Mouse (Mus musculus) frontal cortex, postnatal 36 days (tissue): Measurements from ENCODE around the gene Zc3hc1.
A peak's percentile ranks its signal among the peaks of the same experiment; 100 is the strongest.
"Not testable (repeated sequence)": the region's sequence is repeated elsewhere in the genome, so short reads cannot be mapped to it uniquely, and the experiment has no call there.

ENCODE experiments used
- DNase-seq, 2 experiments: peaks; one replicate each; pipeline ENCODE4 v3.0.0; 2022; ENCODE audit warnings: low spot score in 2 of 2

The Zc3hc1 gene

DNA sequence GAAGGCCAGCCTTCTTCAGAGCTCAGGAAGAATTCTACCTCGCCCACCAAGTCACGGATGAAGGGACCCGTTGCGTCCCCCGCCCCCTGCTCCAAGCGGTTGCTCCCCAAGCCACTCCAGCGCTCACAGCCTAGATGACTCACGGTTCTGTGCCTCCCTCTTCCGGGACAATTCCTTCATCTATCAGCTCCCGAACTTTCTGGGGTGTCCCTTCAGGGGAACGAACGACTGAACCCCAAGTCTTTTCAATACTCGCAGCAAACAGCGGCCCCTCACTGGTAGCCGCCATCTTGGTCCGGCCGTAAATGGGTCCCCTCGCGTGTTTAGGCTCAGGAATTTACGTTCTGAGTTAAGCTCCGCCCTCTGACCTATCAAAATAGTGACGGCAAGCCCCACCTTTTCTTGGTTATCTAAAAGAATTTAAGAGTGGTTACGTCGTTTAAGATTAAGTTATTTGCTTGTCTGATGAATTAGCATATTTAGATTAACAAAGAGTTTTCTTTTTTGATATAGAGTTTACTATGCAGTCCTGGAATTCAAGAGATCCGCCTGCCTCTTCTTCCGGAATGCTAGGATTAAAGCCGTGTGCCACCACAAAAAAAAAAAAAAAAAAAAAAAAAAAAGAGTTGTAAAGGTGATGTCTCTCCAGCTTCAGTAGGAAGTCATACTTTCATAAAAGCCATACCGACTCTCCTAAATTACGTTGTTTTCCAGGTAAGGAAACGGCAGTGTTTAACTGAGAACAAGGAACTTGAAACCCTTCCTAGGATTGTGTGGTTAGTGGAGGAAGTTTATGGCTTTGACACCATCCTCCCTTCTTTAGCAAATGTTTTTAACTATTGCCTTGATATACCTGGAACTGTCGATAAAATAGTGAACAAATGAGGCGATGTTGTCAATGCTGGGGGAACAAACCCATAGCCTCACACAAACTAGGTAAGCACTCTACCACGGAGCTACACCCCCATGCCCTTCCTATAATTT is at the start of gene Zc3hc1:
Gene Zc3hc1, minus strand, starts transcription at position 315 of the 984 bp plus-strand sequence.
- peak; percentile 78 to 79 for DNase-seq

DNA sequence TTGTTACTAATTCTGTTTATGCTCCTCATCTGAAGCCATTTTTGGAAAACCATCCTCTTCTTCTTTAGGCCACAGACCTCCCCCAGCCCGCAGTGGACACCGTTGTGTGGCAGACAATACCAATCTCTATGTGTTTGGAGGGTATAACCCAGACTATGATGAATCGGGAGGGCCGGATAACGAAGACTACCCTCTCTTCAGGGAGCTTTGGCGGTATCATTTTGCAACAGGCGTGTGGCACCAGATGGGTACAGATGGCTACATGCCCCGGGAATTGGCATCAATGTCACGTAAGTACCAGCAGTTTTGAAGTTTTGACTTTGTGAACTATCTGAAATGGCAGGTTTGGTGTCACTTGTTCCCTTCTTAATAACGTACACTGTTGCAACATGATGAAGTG is 48.7 kb upstream of the Zc3hc1 start:
- DNase-seq: no peak

DNA sequence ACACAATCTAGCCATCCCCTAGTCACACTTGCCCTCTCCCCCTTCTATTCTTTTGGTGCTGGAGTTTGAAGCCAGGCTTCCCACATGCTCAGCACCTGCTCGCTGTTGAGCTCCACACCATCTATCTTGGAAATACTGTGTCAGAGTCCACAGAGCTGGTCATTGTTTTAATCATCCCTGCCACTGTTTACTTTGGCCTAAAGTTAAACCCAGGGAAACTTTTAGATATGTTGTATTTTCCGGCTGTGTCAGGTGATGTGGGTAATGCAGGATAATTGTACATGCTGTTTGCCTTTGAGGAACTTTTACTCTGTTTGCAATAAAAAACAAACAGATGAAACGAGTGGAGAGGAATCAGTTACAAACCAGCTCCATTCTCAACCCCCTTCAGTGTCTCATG is 46.2 kb upstream of the Zc3hc1 start:
- no peak for DNase-seq

DNA sequence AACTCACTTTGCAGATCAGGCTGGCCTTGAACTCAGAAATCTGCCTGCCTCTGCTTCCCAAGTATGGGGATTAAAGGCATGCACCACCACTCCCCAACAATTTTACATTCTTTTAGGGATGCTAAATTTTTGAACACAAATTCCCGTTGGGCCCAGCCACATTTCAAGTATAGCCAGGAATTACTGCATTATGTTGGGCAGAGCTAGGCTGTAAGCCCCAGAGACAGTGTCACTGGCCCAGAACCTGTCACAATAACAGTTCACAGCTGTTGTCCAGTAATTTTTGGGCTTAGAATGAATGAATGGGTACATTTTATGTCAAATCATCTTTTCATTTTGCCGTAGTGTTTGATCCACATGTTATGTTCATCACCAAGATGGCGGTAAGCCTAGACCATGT is 45.6 kb upstream of the Zc3hc1 start:
- DNase-seq: no peak

DNA sequence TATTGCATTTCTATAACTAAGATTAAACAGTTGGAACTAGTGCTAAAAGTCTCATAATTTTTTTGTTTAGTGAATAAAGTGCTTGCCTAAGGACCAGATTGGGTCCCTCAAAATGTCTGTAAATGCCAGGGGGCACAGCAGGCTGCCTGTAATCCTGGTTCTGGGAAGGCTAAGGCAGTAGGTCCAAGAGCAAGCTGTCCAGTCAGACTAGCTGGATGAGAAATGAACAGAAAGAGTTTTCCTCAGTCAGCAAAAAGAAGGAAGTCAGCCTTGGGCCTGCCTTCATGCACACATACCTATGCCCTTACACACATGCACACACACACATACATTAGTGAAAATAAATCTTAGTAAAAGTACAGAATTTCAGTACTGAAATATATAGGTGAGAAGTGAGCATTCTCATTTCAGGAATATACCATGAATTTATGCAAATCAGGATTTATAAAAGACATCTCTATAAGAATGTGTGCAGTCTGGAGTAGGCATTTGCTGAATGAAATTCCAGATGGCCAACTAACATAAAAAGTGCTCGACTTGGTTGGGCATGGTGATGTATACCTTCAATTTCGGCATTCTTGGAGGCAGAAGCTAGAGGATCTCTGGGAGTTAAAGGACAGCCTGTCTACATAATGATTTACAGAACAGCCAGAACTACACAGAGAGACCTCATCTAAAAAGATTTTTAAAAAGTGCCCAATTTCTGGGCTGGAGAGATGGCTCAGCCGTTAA is 41.8 kb upstream of the Zc3hc1 start:
- DNase-seq: peak in 1 of 2 experiments; percentile 22

DNA sequence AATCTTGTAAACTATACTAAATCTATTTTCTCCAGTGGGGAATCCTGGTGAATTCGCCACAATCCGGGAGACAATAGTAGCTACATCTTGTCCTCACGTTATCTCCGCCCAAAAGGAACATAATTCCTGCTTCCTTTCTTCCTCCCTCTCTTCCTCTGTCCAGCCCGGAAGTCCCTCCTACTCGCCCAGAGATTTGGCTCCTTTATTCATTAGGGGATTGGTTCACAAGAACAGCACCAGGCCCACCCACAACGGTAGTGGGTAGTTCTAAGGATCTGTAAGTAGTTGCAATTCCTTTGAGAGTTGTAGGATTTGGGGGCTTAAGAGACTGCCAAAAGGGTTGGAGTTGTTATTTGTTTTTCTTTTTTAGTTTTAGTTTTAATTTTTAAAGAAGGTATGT is 26.0 kb upstream of the Zc3hc1 start:
- DNase-seq: no peak

DNA sequence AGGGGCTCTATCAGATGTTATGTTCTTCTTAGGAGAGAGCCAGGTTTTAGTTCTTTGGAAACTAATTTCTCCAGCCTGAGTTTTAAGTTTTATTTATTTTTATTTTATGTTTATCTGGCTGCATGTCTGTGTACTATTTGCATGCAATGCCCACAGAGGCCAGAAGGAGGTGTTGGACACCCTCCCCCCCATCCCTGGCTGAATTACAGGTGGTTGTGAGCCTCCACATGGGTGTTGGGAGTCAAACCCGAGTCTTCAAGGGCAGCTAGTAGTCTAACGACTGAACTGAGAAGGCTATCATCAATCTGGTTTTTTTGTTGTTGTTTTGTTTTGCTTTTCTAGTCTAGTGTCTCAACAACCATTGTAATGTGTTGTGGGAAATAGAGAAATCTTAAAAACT is 25.3 kb upstream of the Zc3hc1 start:
- DNase-seq: no peak

DNA sequence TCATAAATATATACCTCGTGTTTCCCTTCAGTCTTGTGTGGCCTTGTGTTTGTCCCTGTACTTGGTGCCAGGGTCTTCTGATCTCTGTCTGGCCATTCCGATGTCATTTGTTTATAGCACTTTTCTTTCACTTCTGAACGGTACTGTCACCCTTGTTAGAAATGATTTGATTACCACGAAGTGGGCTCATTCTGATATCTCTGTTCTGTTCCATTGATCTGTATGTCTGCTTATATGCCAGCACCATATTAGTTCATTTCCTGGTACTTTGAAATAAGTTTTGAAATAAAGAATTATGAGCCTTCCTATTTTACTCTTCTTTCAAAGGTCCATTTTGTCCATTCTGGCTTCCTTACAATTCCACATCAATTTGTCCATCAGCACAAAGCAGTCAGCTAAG is 20.5 kb upstream of the Zc3hc1 start:
- DNase-seq: no peak

DNA sequence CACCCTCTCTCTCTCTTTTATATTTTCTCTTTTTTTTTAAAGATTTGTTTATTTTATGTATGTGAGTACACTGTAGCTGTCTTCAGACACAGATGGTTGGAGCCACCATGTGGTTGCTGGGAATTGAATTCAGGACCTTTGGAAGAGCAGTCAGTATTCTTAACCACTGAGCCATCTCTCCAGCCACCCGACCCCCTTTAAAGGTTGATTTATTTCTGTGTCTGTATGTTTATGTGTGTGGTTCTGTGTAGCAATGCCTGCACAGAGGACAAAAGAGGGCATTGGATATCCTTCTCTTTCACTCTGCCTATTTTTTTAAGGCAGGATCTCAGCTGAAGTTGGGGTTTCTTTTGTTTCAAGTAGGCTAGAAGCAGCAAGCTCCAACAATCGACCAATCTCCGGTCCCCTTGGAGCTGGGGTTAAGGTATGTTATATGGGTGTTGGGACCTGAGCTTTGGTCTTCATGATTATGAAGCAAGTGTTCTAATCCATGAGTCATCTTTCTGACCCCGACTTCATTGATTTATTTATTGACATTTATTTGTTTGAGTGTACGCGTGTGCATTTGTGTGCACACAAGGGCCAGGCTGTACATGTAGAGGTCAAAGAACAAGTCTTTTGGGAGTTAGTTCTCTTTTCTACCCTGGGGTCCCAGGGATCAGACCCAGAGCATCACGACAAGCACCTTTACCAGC is 18.7 kb upstream of the Zc3hc1 start:
- DNase-seq: no peak

DNA sequence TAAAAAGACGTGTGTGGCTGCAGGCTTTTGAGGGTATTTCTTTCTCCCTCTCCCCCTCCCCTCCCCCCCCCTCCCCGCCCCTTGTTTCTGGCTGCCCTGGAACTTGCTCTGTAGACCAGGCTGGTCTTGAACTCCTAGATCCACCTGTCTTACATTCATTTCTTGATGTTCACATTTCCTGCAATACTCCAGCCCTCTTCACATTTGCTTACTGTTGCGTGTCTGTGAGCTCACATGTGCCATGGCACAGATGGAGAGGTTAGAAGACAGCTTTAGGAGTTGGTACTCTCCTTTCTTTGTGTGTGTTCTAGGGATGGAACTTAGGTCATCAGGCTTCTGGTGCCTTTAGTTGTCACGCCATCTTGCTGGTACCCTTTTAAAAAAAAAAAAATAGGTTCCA is 17.4 kb upstream of the Zc3hc1 start:
- no peak for DNase-seq

DNA sequence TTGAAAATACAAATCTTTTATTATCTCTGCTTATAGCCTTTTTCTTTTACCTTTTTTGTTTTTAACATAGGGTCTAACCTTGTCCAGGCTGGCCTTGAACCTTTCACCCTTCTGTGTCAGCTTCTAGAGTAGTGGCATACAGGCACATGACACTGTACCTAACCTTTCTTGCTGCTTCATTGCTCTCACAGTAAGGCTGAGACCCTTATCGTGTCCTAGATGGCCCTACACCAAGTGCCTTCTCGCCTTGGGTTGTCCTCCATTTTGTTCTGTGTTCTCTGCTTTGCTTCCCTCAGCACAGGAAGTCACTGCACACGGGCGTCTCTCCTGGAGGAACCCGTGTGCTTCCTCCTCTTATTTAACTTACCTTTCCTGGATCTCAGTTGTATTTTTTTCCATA is 13.8 kb upstream of the Zc3hc1 start:
- DNase-seq: no peak

DNA sequence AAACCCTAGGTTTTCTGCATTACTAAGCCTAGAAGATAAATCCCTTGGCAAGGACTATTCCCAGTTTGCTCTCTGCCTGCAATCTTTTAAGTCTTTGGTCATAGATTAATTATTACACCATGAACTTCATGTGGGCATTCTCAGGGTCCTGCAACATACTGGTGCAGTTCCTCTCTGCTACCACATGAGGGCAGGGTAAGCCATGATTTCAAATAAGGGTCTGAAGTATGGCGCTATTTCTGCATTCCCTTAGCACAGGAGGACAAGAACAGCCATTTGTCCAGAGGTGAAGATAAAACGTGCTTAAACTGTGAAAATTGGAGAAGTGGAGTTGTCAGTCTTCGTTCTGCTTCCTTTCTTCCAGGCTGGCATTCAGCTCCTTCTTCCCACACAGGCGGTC is 12.6 kb upstream of the Zc3hc1 start:
- DNase-seq: peak; percentile 59 to 82

DNA sequence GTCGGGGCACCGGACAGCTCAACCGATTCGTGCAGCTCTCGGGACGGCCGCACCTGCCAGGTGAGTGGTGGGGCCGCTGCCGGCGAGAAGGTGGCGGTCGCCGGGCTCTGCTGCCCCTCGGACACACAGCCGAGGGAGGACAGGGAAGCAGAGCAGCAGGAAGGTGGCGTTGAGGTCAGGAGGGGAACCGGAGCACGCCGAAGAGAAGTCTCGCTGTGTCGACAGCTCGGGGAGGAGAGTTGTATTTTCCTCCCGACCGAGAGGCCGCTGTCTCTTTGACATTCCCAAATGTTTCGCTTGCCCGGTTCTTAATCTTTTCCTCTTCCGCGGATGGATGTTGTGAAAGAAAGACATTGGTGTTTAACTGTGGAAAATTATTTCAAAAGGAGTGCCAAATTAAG is 11.3 kb upstream of the Zc3hc1 start:
- no peak for DNase-seq

DNA sequence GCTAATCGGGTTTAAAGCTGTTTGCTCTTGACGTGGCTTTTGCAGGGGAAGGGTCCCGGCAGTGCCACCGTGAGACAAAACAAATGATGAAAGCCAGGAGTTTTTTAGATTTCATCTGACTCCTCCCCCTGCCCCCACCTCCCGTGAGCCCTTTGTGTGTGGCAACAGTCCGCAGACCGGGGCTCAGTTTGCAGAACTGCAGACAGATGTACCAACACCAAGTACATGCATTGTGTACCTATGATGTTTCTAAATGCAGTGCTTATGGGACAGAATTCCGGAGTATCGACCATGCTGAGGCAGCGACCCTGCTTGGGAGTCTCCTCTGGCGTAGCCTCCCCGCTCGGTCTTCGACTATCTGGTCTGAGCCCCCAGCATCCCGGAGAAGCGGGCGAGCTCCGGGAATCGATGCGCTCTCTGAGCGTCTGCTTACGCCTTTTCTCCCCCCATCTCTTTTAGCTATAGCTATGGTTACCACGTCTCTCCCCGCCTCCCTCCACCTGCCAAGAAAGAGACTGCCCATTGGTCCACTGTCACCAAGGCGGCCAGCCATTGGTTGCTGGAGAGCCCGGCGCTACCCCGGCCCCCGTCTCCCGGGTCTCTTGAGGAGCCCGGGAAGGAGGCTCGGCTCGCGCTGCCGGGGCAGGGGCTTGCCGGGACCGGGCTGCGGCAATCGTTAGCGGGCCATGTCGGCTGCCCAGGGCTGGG is 10.6 kb upstream of the Zc3hc1 start, which contains the start of gene Klhdc10:
Gene Klhdc10, plus strand, starts transcription at position 561 of the 708 bp plus-strand sequence.
- DNase-seq: peak; percentile 100

DNA sequence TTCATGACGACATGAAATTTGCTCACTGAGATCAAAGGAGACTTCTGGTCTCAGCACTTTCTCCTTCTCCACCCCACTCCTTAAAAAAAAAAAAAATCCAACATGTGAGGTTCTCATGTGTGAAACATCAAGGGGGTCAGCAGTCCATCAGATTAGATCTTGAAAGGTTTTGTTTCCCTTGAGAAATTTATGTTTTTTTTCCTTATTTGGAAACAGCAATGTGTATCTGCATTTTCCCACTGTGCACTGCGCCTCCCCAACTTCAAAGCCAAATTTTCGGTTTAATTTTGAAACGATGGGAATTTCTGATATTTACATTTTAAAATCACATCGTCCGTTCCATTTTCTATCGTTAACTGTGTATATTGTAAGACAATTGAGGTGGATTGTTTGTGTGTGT is 9.9 kb upstream of the Zc3hc1 start:
- peak in 1 of 2 experiments; percentile 22 for DNase-seq

DNA sequence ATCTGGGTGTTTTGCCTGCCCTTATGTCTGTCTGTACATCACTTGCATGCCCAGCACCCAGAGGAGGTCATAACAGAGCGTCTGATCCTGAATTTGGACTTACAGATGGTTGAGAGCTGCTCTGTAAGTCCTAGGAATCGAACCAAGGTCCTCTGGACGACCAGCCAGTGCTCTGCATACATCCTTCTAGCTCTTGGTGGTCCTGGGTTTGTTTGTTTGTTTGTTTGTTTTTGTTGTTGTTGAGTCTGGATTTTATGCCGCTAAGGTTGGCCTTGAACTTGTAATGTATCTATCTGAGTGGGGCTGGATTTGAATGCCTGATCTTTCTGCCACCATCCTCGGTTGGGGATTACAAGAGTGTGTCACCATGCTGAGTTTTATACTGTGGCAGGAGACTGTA is 9.3 kb upstream of the Zc3hc1 start:
- no peak for DNase-seq

DNA sequence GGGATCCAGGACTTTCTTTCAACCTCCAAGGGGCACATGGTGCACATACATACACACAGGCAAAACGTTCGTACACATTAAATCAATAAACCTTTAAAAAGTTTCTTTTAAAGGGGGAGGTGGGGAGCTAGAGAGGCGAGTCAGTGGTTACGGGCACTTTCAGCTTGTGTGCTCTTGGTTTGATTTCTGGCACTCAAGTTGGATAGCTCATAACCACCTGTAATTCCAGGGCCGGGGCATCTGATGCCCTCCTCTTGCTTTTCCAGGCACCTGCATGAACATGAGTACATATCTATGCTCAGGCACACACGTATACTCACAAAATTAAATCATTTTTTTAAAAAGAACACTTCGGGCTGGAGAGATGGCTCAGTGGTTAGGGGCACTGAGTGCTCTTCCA is 1.2 kb upstream of the Zc3hc1 start:
- no peak for DNase-seq

DNA sequence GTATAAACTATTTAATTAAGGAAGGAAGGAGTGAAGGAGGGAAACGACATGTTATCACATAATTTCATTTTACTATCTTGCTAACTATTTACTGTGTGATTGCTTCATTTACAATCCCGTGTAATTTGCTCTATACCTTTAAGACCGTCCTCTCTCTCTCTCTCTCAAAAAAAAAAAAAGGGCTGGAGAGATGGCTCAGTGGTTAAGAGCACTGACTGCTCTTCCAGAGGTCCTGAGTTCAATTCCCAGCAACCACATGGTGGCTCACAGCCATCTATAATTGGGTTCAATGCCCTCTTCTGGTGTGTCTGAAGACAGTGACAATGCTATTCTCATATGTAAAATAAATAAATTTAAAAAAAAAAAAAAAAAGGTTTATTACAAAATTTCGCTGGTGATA is 557 bp downstream of the Zc3hc1 start:
- DNase-seq: not testable (repeated sequence)

DNA sequence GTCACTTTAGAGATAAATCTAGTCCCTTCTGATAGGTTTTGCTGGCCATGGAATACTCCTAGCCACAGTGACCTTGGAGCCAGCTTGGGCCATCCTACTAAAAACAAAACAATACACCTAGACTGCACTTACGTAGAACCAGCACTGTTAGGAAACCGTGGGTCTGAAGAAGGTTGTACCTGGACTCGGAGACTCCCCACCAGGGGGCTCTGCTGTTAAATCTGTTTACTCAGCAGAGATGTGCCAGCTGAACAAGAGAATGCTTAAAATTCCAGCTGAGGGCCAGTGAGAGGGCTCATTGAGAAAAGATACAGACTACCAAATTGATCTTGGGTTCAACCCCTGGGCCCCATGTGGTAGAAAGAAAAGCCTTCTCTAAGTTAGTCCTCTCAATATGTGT is 9.7 kb downstream of the Zc3hc1 start:
- no peak for DNase-seq

DNA sequence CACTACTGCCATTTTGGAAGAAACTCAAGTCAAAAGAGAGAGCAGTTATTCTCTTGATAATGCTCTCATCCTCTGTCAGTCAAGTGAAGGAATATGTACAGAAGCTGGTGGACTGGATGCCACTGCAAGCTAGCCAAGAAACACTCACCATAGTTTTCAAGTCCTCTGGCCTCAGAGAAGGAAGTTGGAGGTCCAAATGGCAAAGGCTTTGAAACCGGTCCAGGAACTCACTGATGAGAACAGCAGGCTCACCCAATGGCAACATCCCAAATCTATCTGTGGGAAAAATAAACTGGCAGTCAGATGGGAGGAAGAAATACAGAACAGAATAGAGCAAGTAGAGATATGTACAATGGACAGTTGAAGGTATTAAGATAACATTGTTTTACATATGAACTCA is 15.0 kb downstream of the Zc3hc1 start:
- DNase-seq: no peak

DNA sequence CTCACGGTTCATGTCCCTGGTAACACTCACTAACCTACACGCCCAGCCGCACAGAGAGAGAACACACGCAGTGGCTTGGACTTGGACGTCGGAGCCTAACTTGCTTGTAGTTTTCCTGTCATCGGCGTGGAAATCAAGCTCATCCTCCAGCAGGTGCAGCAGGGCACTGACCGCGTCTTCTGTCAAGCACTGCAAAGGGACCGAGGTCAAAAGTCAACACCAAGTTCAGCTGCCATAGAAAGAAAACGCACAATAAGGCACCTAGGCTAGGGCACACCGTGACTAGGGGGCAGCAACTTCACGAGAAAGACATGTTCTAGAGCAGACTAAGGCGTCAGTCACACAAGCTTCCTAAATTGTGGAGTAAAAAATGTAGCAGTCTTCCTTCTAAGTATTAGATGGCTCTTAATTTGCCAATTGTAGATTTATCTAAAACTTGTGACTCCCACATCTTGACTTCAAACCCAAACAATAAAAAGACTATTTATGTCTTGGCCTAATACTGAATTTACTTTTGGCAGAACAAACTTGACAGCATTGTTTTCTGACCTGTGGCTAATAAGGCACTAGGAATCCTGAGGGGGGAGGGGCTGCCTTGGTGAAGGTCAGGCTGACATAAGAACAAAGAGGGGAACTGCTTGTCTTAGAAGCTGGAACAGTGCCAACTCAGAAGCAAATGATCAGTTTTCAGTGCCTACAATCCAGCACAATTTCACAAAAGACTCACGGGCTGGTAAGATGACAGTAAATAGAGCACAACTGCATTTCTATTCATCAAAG is 15.9 kb downstream of the Zc3hc1 start:
- no peak for DNase-seq
